Mouse (Mus musculus) gastrocnemius, adult 18-20 months (tissue): ENCODE results near the gene Cd209g. TPM values are rescaled to one million over a fixed set of nuclear protein-coding genes. Genes with fewer than 3 reads are reported as not detected.

Experiments used
- total RNA-seq, 2 experiments: library from RNA; stranded (reverse); gene quantifications; 2 replicates each; pipeline ENCODE4 v1.2.3; 2021

Gene Cd209g
- total RNA-seq, 2 experiments from 2014 or later: 0.25 to 0.62 TPM

Other genes with a start within 250 kb of the Cd209g start
- gene Cd209b, start 207.3 kb upstream of the Cd209g start, total RNA-seq: 1 to 10 TPM in 1 of 2 experiments, under 1 TPM in 1; 0.91 to 2.4 TPM
- gene Cd209c, start 179.4 kb upstream of the Cd209g start, total RNA-seq: under 1 TPM; 0.41 to 0.52 TPM
- 1 to 10 TPM in 1 of 2 experiments, under 1 TPM in 1; 0.91 to 1.6 TPM for gene Cd209f, start 28.3 kb upstream of the Cd209g start, total RNA-seq
- gene Evi5l, start 32.5 kb downstream of the Cd209g start, total RNA-seq: 10 to 100 TPM; 14.8 to 15.5 TPM
- gene Prr36, start 83.4 kb downstream of the Cd209g start, total RNA-seq: not detected
- not detected for gene Lrrc8e, start 92.7 kb downstream of the Cd209g start, total RNA-seq
- 10 to 100 TPM; 80.9 to 90.4 TPM for gene Map2k7, start 104.6 kb downstream of the Cd209g start, total RNA-seq
- under 1 TPM in 1 of 2 experiments, not detected in 1; 0.14 TPM for gene Gm49320, start 104.8 kb downstream of the Cd209g start, total RNA-seq
- 1 to 10 TPM; 1.2 to 1.7 TPM for gene Tgfbr3l, start 114.1 kb downstream of the Cd209g start, total RNA-seq
- gene Snapc2, start 119.0 kb downstream of the Cd209g start, total RNA-seq: 10 to 100 TPM; 11.9 to 12.5 TPM
- gene Ctxn1, start 125.2 kb downstream of the Cd209g start, total RNA-seq: under 1 TPM; 0.37 to 0.69 TPM
- gene Timm44, start 141.8 kb downstream of the Cd209g start, total RNA-seq: 10 to 100 TPM; 58.0 to 58.2 TPM
- gene Ccl25, start 191.1 kb downstream of the Cd209g start, total RNA-seq: 1 to 10 TPM; 7.0 to 8.5 TPM
- gene Elavl1, start 191.3 kb downstream of the Cd209g start, total RNA-seq: 10 to 100 TPM; 39.2 to 42.3 TPM